Mouse (Mus musculus) embryonic facial prominence, embryonic 15.5 days (tissue): ENCODE data around the gene Atg4a. TPM values are rescaled to one million over a fixed set of nuclear protein-coding genes. Genes with fewer than 3 reads are reported as not detected.

Experiments
- ATAC-seq: fragments of 200-750 bp; cut with Nextera tagmentation; 2 replicates; pipeline ENCODE4 v1.8.0; 2017; ENCODE audit warnings: low read depth, moderate TSS enrichment; ENCODE audit not compliant: insufficient number of reproducible peaks, low FRiP score, low TSS enrichment
- H3K27ac ChIP-seq: fragments of 300-500 bp; sonication (generic); replicated peaks from 2 replicates; pipeline ENCODE4 v1.5.1; 2015; ENCODE audit warnings: mild to moderate bottlenecking, inconsistent platforms
- H3K27me3 ChIP-seq: fragments of 300-500 bp; sonication (generic); 2 replicates; pipeline ENCODE4 v1.6.1; 2015; ENCODE audit warnings: inconsistent platforms
- H3K36me3 ChIP-seq: fragments of 300-500 bp; sonication (generic); 2 replicates; pipeline ENCODE4 v1.6.1; 2015; ENCODE audit warnings: mild to moderate bottlenecking, inconsistent platforms
- H3K4me1 ChIP-seq: fragments of 300-500 bp; sonication (generic); 2 replicates; pipeline ENCODE4 v1.6.1; 2015; ENCODE audit warnings: inconsistent platforms
- H3K4me2 ChIP-seq: fragments of 300-500 bp; sonication (generic); replicated peaks from 2 replicates; pipeline ENCODE4 v1.6.1; 2015; ENCODE audit warnings: mild to moderate bottlenecking, inconsistent platforms
- H3K4me3 ChIP-seq: fragments of 300-500 bp; sonication (generic); replicated peaks from 2 replicates; pipeline ENCODE4 v1.5.1; 2015; ENCODE audit warnings: mild to moderate bottlenecking, inconsistent platforms
- H3K9ac ChIP-seq: fragments of 300-500 bp; sonication (generic); 2 replicates; pipeline ENCODE4 v1.6.1; 2015; ENCODE audit warnings: inconsistent platforms
- H3K9me3 ChIP-seq: fragments of 300-500 bp; sonication (generic); replicated peaks from 2 replicates; pipeline ENCODE4 v1.6.1; 2016; ENCODE audit warnings: inconsistent platforms
- WGBS: fragments of 180-500 bp; shearing (Covaris S2); methylation state at CpG from one replicate; pipeline ENCODE4 v1.1.7; 2015; 5-methylcytosine and 5-hydroxymethylcytosine counted together
- polyA plus RNA-seq: library from polyadenylated mRNA; unstranded; fragments of >200 nt; fragmentation: Nextera tagmentation; extraction: Ambion mirVana; gene quantifications from 2 replicates; pipeline ENCODE4 v1.2.1, GENCODE M21; 2015

Gene Atg4a
- polyA plus RNA-seq, 1 experiment from 2014 or later, result 22.1 TPM

- H3K9me3 ChIP-seq, result no peaks in the 10 kb centered on the region
- no peak overlapping the region for H3K4me3 ChIP-seq
- no peaks in the 10 kb centered on the region for H3K36me3 ChIP-seq
- H3K27me3 ChIP-seq, result no peaks in the 10 kb centered on the region
- no peak overlapping the region for H3K4me2 ChIP-seq
- WGBS, result 37% methylated on average over 4 of the region's 4 CpGs
- no peak overlapping the region for H3K9ac ChIP-seq
- H3K4me1 ChIP-seq, result no peaks in the 10 kb centered on the region
- no peak overlapping the region for H3K27ac ChIP-seq
- no peak for ATAC-seq
Observed at GRCm38 (mm10) chrX:141158160-141158559, 201.5 kb downstream of the Atg4a start.

GRCm38 (mm10) chrX:141160371-141160770, 203.7 kb downstream of the Atg4a start:
- Histone ChIP-seq H3K4me3 (no peak overlapping the region), H3K4me1 (no peaks in the 10 kb centered on the region), H3K9ac (no peak overlapping the region), H3K27ac (no peak overlapping the region), H3K9me3 (no peaks in the 10 kb centered on the region), H3K4me2 (no peak overlapping the region), H3K27me3 (no peaks in the 10 kb centered on the region), H3K36me3 (no peaks in the 10 kb centered on the region)
- no peak for ATAC-seq
- 75% methylated on average over 3 of the region's 3 CpGs for WGBS

GRCm38 (mm10) chrX:141165067-141165466, 208.4 kb downstream of the Atg4a start:
- H3K4me1 ChIP-seq, result no peaks in the 10 kb centered on the region
- no peak overlapping the region for H3K9ac ChIP-seq
- no peaks in the 10 kb centered on the region for H3K9me3 ChIP-seq
- H3K27me3 ChIP-seq, result no peaks in the 10 kb centered on the region
- H3K27ac ChIP-seq, result no peak overlapping the region
- H3K4me2 ChIP-seq, result no peak overlapping the region
- H3K36me3 ChIP-seq, result no peaks in the 10 kb centered on the region
- no peak for ATAC-seq
- H3K4me3 ChIP-seq, result no peak overlapping the region
- WGBS, result 87% methylated on average over 4 of the region's 4 CpGs

GRCm38 (mm10) chrX:141175353-141175752, 218.6 kb downstream of the Atg4a start:
- Histone ChIP-seq H3K27ac (no peak overlapping the region), H3K4me1 (no peaks in the 10 kb centered on the region), H3K4me2 (no peak overlapping the region), H3K36me3 (no peaks in the 10 kb centered on the region), H3K9me3 (no peaks in the 10 kb centered on the region), H3K9ac (no peak overlapping the region), H3K4me3 (no peak overlapping the region), H3K27me3 (peaks cover 10% of the 10 kb centered on the region)
- no peak for ATAC-seq
- WGBS, result 38% methylated on average over 7 of the region's 7 CpGs

- no peaks in the 10 kb centered on the region for H3K4me1 ChIP-seq
- no peak overlapping the region for H3K4me3 ChIP-seq
- H3K27me3 ChIP-seq, result peaks cover 21% of the 10 kb centered on the region
- H3K36me3 ChIP-seq, result no peaks in the 10 kb centered on the region
- ATAC-seq, result no peak
- H3K27ac ChIP-seq, result no peak overlapping the region
- H3K9me3 ChIP-seq, result no peaks in the 10 kb centered on the region
- H3K4me2 ChIP-seq, result no peak overlapping the region
- H3K9ac ChIP-seq, result no peak overlapping the region
Observed at GRCm38 (mm10) chrX:141195036-141195435, 238.3 kb downstream of the Atg4a start.

- H3K9ac ChIP-seq, result no peak overlapping the region
- no peak overlapping the region for H3K4me2 ChIP-seq
- no peak overlapping the region for H3K4me3 ChIP-seq
- no peak for ATAC-seq
- WGBS, result 72% methylated on average over 3 of the region's 3 CpGs
- H3K36me3 ChIP-seq, result no peaks in the 10 kb centered on the region
- H3K27ac ChIP-seq, result no peak overlapping the region
- H3K4me1 ChIP-seq, result no peaks in the 10 kb centered on the region
- H3K9me3 ChIP-seq, result no peaks in the 10 kb centered on the region
- H3K27me3 ChIP-seq, result peaks cover 8% of the 10 kb centered on the region; the same call in 1 of the 2 replicates
Observed at GRCm38 (mm10) chrX:141198993-141199392, 242.3 kb downstream of the Atg4a start.

- Histone ChIP-seq H3K9me3 (no peaks in the 10 kb centered on the region), H3K27me3 (peaks cover 11% of the 10 kb centered on the region), H3K4me1 (no peaks in the 10 kb centered on the region), H3K27ac (no peak overlapping the region), H3K4me3 (no peak overlapping the region), H3K9ac (no peak overlapping the region), H3K36me3 (no peaks in the 10 kb centered on the region), H3K4me2 (no peak overlapping the region)
- 38% methylated on average over 5 of the region's 5 CpGs for WGBS
- no peak for ATAC-seq
Observed at GRCm38 (mm10) chrX:141212802-141213201, 256.1 kb downstream of the Atg4a start.

Other genes with a start within 250 kb of the Atg4a start
- gene Tex13b, start 143.5 kb upstream of the Atg4a start, polyA plus RNA-seq, result 0.12 TPM in 1 of 2 replicates, not detected in the other
- 0.25 and 0.33 TPM in 2 replicates for gene Vsig1, start 49.3 kb upstream of the Atg4a start, polyA plus RNA-seq
- 45.0 and 46.3 TPM in 2 replicates for gene Psmd10, start 179 bp upstream of the Atg4a start, polyA plus RNA-seq